Comparison of ENCODE assay signal across 16 mouse cellular contexts in genomic region chr13:97312420-97313370, GRCm38 (mm10).
DNase-seq lines count a peak whose midpoint lies in the region; ATAC-seq and TF ChIP-seq lines count a peak whose summit lies in the region.
"Had no signal": no experiment of that assay in that cellular context is flagged by ENCODE, and none has a peak within 500 bp of the region (broad histone marks: within the 10 kb centered on the region; RNA-seq: fewer than 3 reads in every experiment).

No protein-coding gene starts in this region.

- peak overlapping the region; percentile 25; the same call in 1 of the 2 replicates for H3K4me2 ChIP-seq in heart, postnatal 0 days (ENCODE audit: low read depth, low read length)
- H3K4me2 ChIP-seq in liver, postnatal 0 days (ENCODE audit: low read depth, low read length), result peak overlapping the region; percentile 28; the same call in 1 of the 2 replicates
- H3K4me2 ChIP-seq in liver, embryonic 12.5 days, result no peak overlapping the region
- no peak overlapping the region for H3K4me2 ChIP-seq in intestine, embryonic 15.5 days (replicated peaks)
- H3K4me2 ChIP-seq: embryonic facial prominence, embryonic 13.5 days; limb, embryonic 12.5 days had no signal

- 65% methylated on average over 16 of the region's 16 CpGs for WGBS in heart, postnatal 0 days
- 65% methylated on average over 16 of the region's 16 CpGs for WGBS in liver, postnatal 0 days (ENCODE audit: insufficient replicate concordance)
- WGBS in liver, embryonic 12.5 days (ENCODE audit: insufficient replicate concordance), result 69% methylated on average over 16 of the region's 16 CpGs
- WGBS in intestine, embryonic 15.5 days, result 76% methylated on average over 16 of the region's 16 CpGs

- H3K27me3 ChIP-seq in heart, postnatal 0 days (ENCODE audit: control insufficient read depth, insufficient read depth, low read length), result 0 out of 2 replicates have a peak, but pooled peaks cover 1% of the 10 kb centered on the region
- H3K27me3 ChIP-seq in liver, postnatal 0 days (ENCODE audit: insufficient read depth, low read length), result no peaks in the 10 kb centered on the region
- H3K27me3 ChIP-seq in liver, embryonic 12.5 days (replicated peaks), result no peaks in the 10 kb centered on the region
- H3K27me3 ChIP-seq in intestine, embryonic 15.5 days (replicated peaks), result no peaks in the 10 kb centered on the region
- H3K27me3 ChIP-seq: embryonic facial prominence, embryonic 13.5 days; limb, embryonic 12.5 days had no signal

- no peak overlapping the region for H3K4me3 ChIP-seq in heart, postnatal 0 days (ENCODE audit: low read depth, low read length)
- H3K4me3 ChIP-seq in liver, postnatal 0 days (ENCODE audit: low read depth, low read length), result no peak overlapping the region
- no peak overlapping the region for H3K4me3 ChIP-seq in liver, embryonic 12.5 days
- H3K4me3 ChIP-seq in intestine, embryonic 15.5 days (replicated peaks), result no peak overlapping the region
- H3K4me3 ChIP-seq: embryonic facial prominence, embryonic 13.5 days; limb, embryonic 12.5 days had no signal

- TF ChIP-seq CTCF in heart, postnatal 0 days (IDR thresholded peaks at IDR 0.05; ENCODE audit: low read depth), result no peak
- TF ChIP-seq CTCF in liver, postnatal 0 days (IDR thresholded peaks at IDR 0.05; ENCODE audit: low read depth), result no peak

- no peaks in the 10 kb centered on the region for H3K36me3 ChIP-seq in heart, postnatal 0 days (replicated peaks; ENCODE audit: control insufficient read depth, insufficient read depth, low read length)
- no peaks in the 10 kb centered on the region for H3K36me3 ChIP-seq in liver, postnatal 0 days (replicated peaks; ENCODE audit: insufficient read depth, low read length)
- no peaks in the 10 kb centered on the region for H3K36me3 ChIP-seq in liver, embryonic 12.5 days
- H3K36me3 ChIP-seq in intestine, embryonic 15.5 days, result no peaks in the 10 kb centered on the region
- H3K36me3 ChIP-seq: embryonic facial prominence, embryonic 13.5 days; limb, embryonic 12.5 days had no signal

- no peaks in the 10 kb centered on the region for H3K9me3 ChIP-seq in heart, postnatal 0 days (replicated peaks; ENCODE audit: control insufficient read depth, low read length)
- no peaks in the 10 kb centered on the region for H3K9me3 ChIP-seq in liver, postnatal 0 days (ENCODE audit: low read length)
- no peaks in the 10 kb centered on the region for H3K9me3 ChIP-seq in liver, embryonic 12.5 days (replicated peaks)
- no peaks in the 10 kb centered on the region for H3K9me3 ChIP-seq in intestine, embryonic 15.5 days
- H3K9me3 ChIP-seq: embryonic facial prominence, embryonic 13.5 days; limb, embryonic 12.5 days had no signal

- TF ChIP-seq EP300 in heart, postnatal 0 days (IDR thresholded peaks at IDR 0.05; ENCODE audit: low read depth), result no peak
- TF ChIP-seq EP300 in liver, postnatal 0 days (IDR thresholded peaks at IDR 0.05; ENCODE audit: low read depth), result no peak

- peak; percentile 67 to 68 for DNase-seq in cerebellum, postnatal 10 days
- DNase-seq in cerebellum, adult 18-20 months, result no peak
- DNase-seq in heart, postnatal 0 days (ENCODE audit: low spot score), result no peak
- DNase-seq in heart, adult 9 months (ENCODE audit: low spot score in 2 of 2), result no peak
- DNase-seq in liver, postnatal 0 days, result no peak
- no peak for DNase-seq in left cerebral cortex, adult 11 months (ENCODE audit: low spot score)
- DNase-seq: cerebellum, adult 9-10 months; heart, postnatal 4 days; right cerebral cortex, postnatal 25 days; thymus, postnatal 36 days had no signal

- H3K27ac ChIP-seq in heart, postnatal 0 days (ENCODE audit: low read depth), result no peak overlapping the region
- H3K27ac ChIP-seq in liver, postnatal 0 days (ENCODE audit: low read depth), result no peak overlapping the region
- no peak overlapping the region for H3K27ac ChIP-seq in liver, embryonic 12.5 days
- H3K27ac ChIP-seq in intestine, embryonic 15.5 days, result no peak overlapping the region
- H3K27ac ChIP-seq: embryonic facial prominence, embryonic 13.5 days; limb, embryonic 12.5 days had no signal

- ATAC-seq in heart, postnatal 0 days (ENCODE audit: insufficient read depth, low read depth), result 0 out of 2 replicates have a peak, but pooled peaks have one; percentile 39
- no peak for ATAC-seq in liver, postnatal 0 days
- no peak for ATAC-seq in liver, embryonic 12.5 days
- 0 out of 2 replicates have a peak, but pooled peaks have one; percentile 56 for ATAC-seq in intestine, embryonic 15.5 days
- ATAC-seq: lung, postnatal 0 days; midbrain, embryonic 16.5 days had no signal

- H3K9ac ChIP-seq in heart, postnatal 0 days (replicated peaks; ENCODE audit: low read depth, low read length), result no peak overlapping the region; the same call in 1 of the 2 replicates
- no peak overlapping the region; the same call in 1 of the 2 replicates for H3K9ac ChIP-seq in liver, postnatal 0 days (replicated peaks)
- no peak overlapping the region for H3K9ac ChIP-seq in liver, embryonic 12.5 days
- H3K9ac ChIP-seq in intestine, embryonic 15.5 days, result no peak overlapping the region
- H3K9ac ChIP-seq: embryonic facial prominence, embryonic 13.5 days; limb, embryonic 12.5 days had no signal

- H3K4me1 ChIP-seq in heart, postnatal 0 days (ENCODE audit: control insufficient read depth, insufficient read depth), result peaks cover 31% of the 10 kb centered on the region
- peaks cover 22% of the 10 kb centered on the region for H3K4me1 ChIP-seq in liver, postnatal 0 days (ENCODE audit: insufficient read depth)
- H3K4me1 ChIP-seq in liver, embryonic 12.5 days, result no peaks in the 10 kb centered on the region; the same call in 1 of the 2 replicates
- peaks cover 6% of the 10 kb centered on the region; the same call in 1 of the 2 replicates for H3K4me1 ChIP-seq in intestine, embryonic 15.5 days (replicated peaks)

Comparison
In these comparisons a context has a peak if more than half of its experiments do, and no peak if none do; other contexts are left out.
1. DNase-seq: peak in cerebellum, postnatal 10 days (2 of 2); none in cerebellum, adult 18-20 months (0 of 2), heart, postnatal 0 days (single experiment), heart, adult 9 months (0 of 2), liver, postnatal 0 days (single experiment) and left cerebral cortex, adult 11 months (single experiment).
2. H3K4me2 ChIP-seq: peak in heart, postnatal 0 days (single experiment) and liver, postnatal 0 days (single experiment); none in liver, embryonic 12.5 days (single experiment) and intestine, embryonic 15.5 days (single experiment).
3. ATAC-seq: peak in heart, postnatal 0 days (single experiment) and intestine, embryonic 15.5 days (single experiment); none in liver, postnatal 0 days (single experiment) and liver, embryonic 12.5 days (single experiment).